20 mouse cellular contexts compared by ENCODE assay signal in the genomic region with DNA sequence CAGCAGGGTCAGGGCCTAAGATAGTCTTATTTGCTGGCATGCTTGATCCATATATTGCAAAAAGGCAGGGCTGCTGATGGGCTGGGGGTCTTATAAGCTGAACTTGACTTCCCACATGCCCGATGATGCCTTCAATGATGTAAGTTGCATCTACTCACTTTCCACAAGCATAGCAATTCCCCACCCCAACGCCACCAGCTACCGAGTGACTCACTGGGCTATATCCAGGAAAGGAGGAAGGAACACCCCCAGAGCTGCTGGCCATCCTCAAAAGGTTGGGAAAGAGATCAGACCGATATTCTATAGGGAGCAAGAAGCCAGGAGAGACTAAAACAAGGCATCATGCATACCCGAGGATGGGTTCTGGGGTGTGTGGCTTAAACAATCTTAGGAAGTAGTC. TPM values are rescaled to one million over a fixed set of nuclear protein-coding genes. Genes with fewer than 3 reads are reported as not detected.
DNase-seq lines count a peak whose midpoint lies in the region; ATAC-seq and TF ChIP-seq lines count a peak whose summit lies in the region.
"Had no signal": no experiment of that assay in that cellular context is flagged by ENCODE, and none has a peak within 500 bp of the region (broad histone marks: within the 10 kb centered on the region; RNA-seq: fewer than 3 reads in every experiment).

No protein-coding gene starts in this region.

- H3K36me3 ChIP-seq in heart, postnatal 0 days (replicated peaks; ENCODE audit: control insufficient read depth, insufficient read depth, low read length) = peaks cover 6% of the 10 kb centered on the region; the same call in 1 of the 2 replicates
- no peaks in the 10 kb centered on the region for H3K36me3 ChIP-seq in macrophage (ENCODE audit: inconsistent target)
- H3K36me3 ChIP-seq: hindbrain, embryonic 13.5 days had no signal

- no peak overlapping the region for H3K4me3 ChIP-seq in heart, postnatal 0 days (ENCODE audit: low read depth, low read length)
- H3K4me3 ChIP-seq in macrophage (ENCODE audit: inconsistent target) = no peak overlapping the region
- H3K4me3 ChIP-seq in cerebellum, adult 2 months (replicated peaks; ENCODE audit: insufficient read depth, low read depth, low read length) = no peak overlapping the region
- H3K4me3 ChIP-seq: embryonic facial prominence, embryonic 13.5 days; forebrain, embryonic 15.5 days; heart, embryonic 15.5 days; hindbrain, embryonic 13.5 days; limb, embryonic 13.5 days; liver, embryonic 15.5 days; midbrain, embryonic 12.5 days had no signal

- peak; percentile 24 for DNase-seq in heart, postnatal 0 days (ENCODE audit: low spot score)
- no peak for DNase-seq in heart, postnatal 10 days
- peak; percentile 14 to 31 for DNase-seq in kidney, postnatal 36 days
- DNase-seq in kidney, adult 9 months = no peak
- DNase-seq in right cerebral cortex, adult 18-20 months = peak; percentile 27
- no peak for DNase-seq in right cerebral cortex, postnatal 36 days (ENCODE audit: low spot score in 2 of 2)
- no peak for DNase-seq in cerebellum, adult 2 months
- DNase-seq: adrenal gland, adult 2 months; cerebellum, postnatal 10 days; spleen, adult 18-20 months; thymus, postnatal 25 days had no signal

- no peak; the same call in 1 of the 2 replicates for ATAC-seq in heart, postnatal 0 days (ENCODE audit: insufficient read depth, low read depth)
- ATAC-seq: forebrain, embryonic 15.5 days; inflammation-experienced regulatory T-cells, adult 6 months had no signal

- no peak overlapping the region for H3K27ac ChIP-seq in heart, postnatal 0 days (ENCODE audit: low read depth)
- H3K27ac ChIP-seq in macrophage = peak overlapping the region; percentile 74
- H3K27ac ChIP-seq in cerebellum, adult 2 months (ENCODE audit: insufficient read depth, low read length) = no peak overlapping the region
- H3K27ac ChIP-seq: embryonic facial prominence, embryonic 13.5 days; forebrain, embryonic 15.5 days; heart, embryonic 15.5 days; hindbrain, embryonic 13.5 days; limb, embryonic 13.5 days; liver, embryonic 15.5 days; midbrain, embryonic 12.5 days had no signal

- WGBS in heart, postnatal 0 days = 67% methylated on average over 5 of the region's 5 CpGs
- WGBS in macrophage (ENCODE audit: missing documents) = 33% methylated on average over 5 of the region's 5 CpGs
- 93% methylated on average over 5 of the region's 5 CpGs for WGBS in cerebellum, adult 2 months

- TF ChIP-seq EP300 in heart, postnatal 0 days (IDR thresholded peaks at IDR 0.05; ENCODE audit: low read depth) = no peak

- no peak for TF ChIP-seq POLR2A in cerebellum, adult 2 months (IDR thresholded peaks at IDR 0.05; ENCODE audit: borderline replicate concordance, insufficient read depth, low read length)

- H3K4me1 ChIP-seq in heart, postnatal 0 days (ENCODE audit: control insufficient read depth, insufficient read depth) = no peaks in the 10 kb centered on the region
- H3K4me1 ChIP-seq in cerebellum, adult 2 months (ENCODE audit: control insufficient read depth, insufficient read depth, low read length) = no peaks in the 10 kb centered on the region
- H3K4me1 ChIP-seq: embryonic facial prominence, embryonic 13.5 days; forebrain, embryonic 15.5 days; hindbrain, embryonic 13.5 days; limb, embryonic 13.5 days; liver, embryonic 15.5 days; midbrain, embryonic 12.5 days had no signal

- no peaks in the 10 kb centered on the region for H3K79me2 ChIP-seq in macrophage (ENCODE audit: inconsistent target)

- no peaks in the 10 kb centered on the region for H3K27me3 ChIP-seq in heart, postnatal 0 days (ENCODE audit: control insufficient read depth, insufficient read depth, low read length)
- no peaks in the 10 kb centered on the region for H3K27me3 ChIP-seq in cerebellum, adult 2 months (ENCODE audit: control insufficient read depth, insufficient read depth, low read length)
- H3K27me3 ChIP-seq: embryonic facial prominence, embryonic 13.5 days; forebrain, embryonic 15.5 days; heart, embryonic 15.5 days; hindbrain, embryonic 13.5 days; limb, embryonic 13.5 days; liver, embryonic 15.5 days; midbrain, embryonic 12.5 days had no signal

- no peak overlapping the region for H3K4me2 ChIP-seq in heart, postnatal 0 days (ENCODE audit: low read depth, low read length)
- H3K4me2 ChIP-seq: embryonic facial prominence, embryonic 13.5 days; forebrain, embryonic 15.5 days; heart, embryonic 15.5 days; hindbrain, embryonic 13.5 days; limb, embryonic 13.5 days; liver, embryonic 15.5 days; midbrain, embryonic 12.5 days had no signal

- no peak for TF ChIP-seq CTCF in heart, postnatal 0 days (IDR thresholded peaks at IDR 0.05; ENCODE audit: low read depth)
- TF ChIP-seq CTCF in cerebellum, adult 2 months (IDR thresholded peaks at IDR 0.05; ENCODE audit: borderline replicate concordance, insufficient read depth, low read depth, low read length) = no peak

- intact Hi-C loops in heart, postnatal 10 days (cut with DNase I) = loop anchor here (10.0 kb wide), 1 partner anchor 625 kb away; no protein-coding TSS in a partner anchor

- no peak overlapping the region for H3K9ac ChIP-seq in heart, postnatal 0 days (replicated peaks; ENCODE audit: low read depth, low read length)
- H3K9ac ChIP-seq: embryonic facial prominence, embryonic 13.5 days; forebrain, embryonic 15.5 days; heart, embryonic 15.5 days; hindbrain, embryonic 13.5 days; limb, embryonic 13.5 days; liver, embryonic 15.5 days; midbrain, embryonic 12.5 days had no signal

- H3K9me3 ChIP-seq in heart, postnatal 0 days (replicated peaks; ENCODE audit: control insufficient read depth, low read length) = no peaks in the 10 kb centered on the region
- H3K9me3 ChIP-seq: embryonic facial prominence, embryonic 13.5 days; forebrain, embryonic 15.5 days; heart, embryonic 15.5 days; hindbrain, embryonic 13.5 days; limb, embryonic 13.5 days; liver, embryonic 15.5 days; midbrain, embryonic 12.5 days had no signal

RNA-seq across cellular contexts. Expression of a gene that starts 15.6 kb away (rescaled TPM):
- 4.1 and 7.6 TPM in 2 replicates for total RNA-seq in heart, postnatal 0 days (2014; rRNA removed; ENCODE audit: low replicate concordance)
- polyA plus RNA-seq in heart, postnatal 0 days (2015; fragmentation: Nextera tagmentation; extraction: Ambion mirVana) = 5.9 and 6.2 TPM in 2 replicates
- total RNA-seq in heart, postnatal 10 days (2021) = 1 to 10 TPM; 4.9 to 6.3 TPM
- 10 to 100 TPM in 3 of 26 experiments, 1 to 10 TPM in 21, under 1 TPM in 2; 0.74 to 19.3 (median 3.8) TPM for total RNA-seq in macrophage (2018; cell fraction: chromatin; rRNA removed)
- 1 to 10 TPM in 23 of 26 experiments, under 1 TPM in 3; 0.62 to 3.3 (median 1.6) TPM for total RNA-seq in macrophage (2018; cell fraction: cytosol; rRNA removed)
- 10 to 100 TPM in 2 of 26 experiments, 1 to 10 TPM in 22, under 1 TPM in 2; 0.83 to 52.3 (median 2.1) TPM for total RNA-seq in macrophage (2018; cell fraction: nucleus; rRNA removed)
- 0.82 to 15.2 TPM (median 2.0 TPM) in 3 replicates for polyA plus RNA-seq in macrophage (2018)
- 0.14 and 0.16 TPM in 2 replicates for polyA plus RNA-seq in cerebellum, adult 2 months (2012; rRNA removed)

RNA-seq across cellular contexts. Expression of a gene that starts 15.7 kb away (rescaled TPM):
- total RNA-seq in heart, postnatal 0 days (2014; rRNA removed; ENCODE audit: low replicate concordance) = 33.2 and 33.8 TPM in 2 replicates
- polyA plus RNA-seq in heart, postnatal 0 days (2015; fragmentation: Nextera tagmentation; extraction: Ambion mirVana) = 14.1 and 15.1 TPM in 2 replicates
- 10 to 100 TPM; 23.0 to 23.2 TPM for total RNA-seq in heart, postnatal 10 days (2021)
- total RNA-seq in macrophage (2018; cell fraction: chromatin; rRNA removed) = 100 to 1,000 TPM in 6 of 26 experiments, 10 to 100 TPM in 20; 33.8 to 113 (median 87.7) TPM
- 10 to 100 TPM in 21 of 26 experiments, 1 to 10 TPM in 5; 7.2 to 16.8 (median 12.6) TPM for total RNA-seq in macrophage (2018; cell fraction: cytosol; rRNA removed)
- 10 to 100 TPM; 21.0 to 79.3 (median 48.6) TPM for total RNA-seq in macrophage (2018; cell fraction: nucleus; rRNA removed)
- 8.0 to 16.2 TPM (median 13.5 TPM) in 3 replicates for polyA plus RNA-seq in macrophage (2018)
- polyA plus RNA-seq in cerebellum, adult 2 months (2012; rRNA removed) = 34.5 and 38.5 TPM in 2 replicates

Comparison
In these comparisons a context has a peak if more than half of its experiments do, and no peak if none do; other contexts are left out.
1. DNase-seq: peak in heart, postnatal 0 days (single experiment), kidney, postnatal 36 days (2 of 2) and right cerebral cortex, adult 18-20 months (single experiment); none in heart, postnatal 10 days (0 of 2), kidney, adult 9 months (single experiment), right cerebral cortex, postnatal 36 days (0 of 2) and cerebellum, adult 2 months (0 of 2).